Mouse (Mus musculus) neural tube, embryonic 14.5 days (tissue): ENCODE results near the gene Fads2. TPM values are rescaled to one million over a fixed set of nuclear protein-coding genes. Genes with fewer than 3 reads are reported as not detected.

Source experiments
- ATAC-seq: fragments of 200-750 bp; cut with Nextera tagmentation; 2 replicates; pipeline ENCODE4 v1.8.0; 2017; ENCODE audit warnings: low read depth, mild to moderate bottlenecking, moderate TSS enrichment, moderate library complexity
- H3K27ac ChIP-seq: fragments of 300-500 bp; sonication (generic); 2 replicates; pipeline ENCODE4 v1.5.1; 2014; ENCODE audit warnings: low read depth, mild to moderate bottlenecking, control low read depth, low read length, moderate library complexity, mixed read lengths
- H3K27me3 ChIP-seq: fragments of 300-500 bp; sonication (generic); 2 replicates; pipeline ENCODE4 v1.6.1; 2014; ENCODE audit warnings: low read length; ENCODE audit not compliant: control insufficient read depth, insufficient read depth
- H3K36me3 ChIP-seq: fragments of 300-500 bp; sonication (generic); 2 replicates; pipeline ENCODE4 v1.6.1; 2014; ENCODE audit warnings: low read length, mixed read lengths; ENCODE audit not compliant: control insufficient read depth, insufficient read depth
- H3K4me1 ChIP-seq: fragments of 300-500 bp; sonication (generic); 2 replicates; pipeline ENCODE4 v1.6.1; 2014; ENCODE audit warnings: low read length; ENCODE audit not compliant: control insufficient read depth, insufficient read depth
- H3K4me2 ChIP-seq: fragments of 300-500 bp; sonication (generic); 2 replicates; pipeline ENCODE4 v1.6.1; 2014; ENCODE audit warnings: mild to moderate bottlenecking, low read depth, low read length, control low read depth
- H3K4me3 ChIP-seq: fragments of 300-500 bp; sonication (generic); 2 replicates; pipeline ENCODE4 v1.5.1; 2014; ENCODE audit warnings: low read depth, low read length, control low read depth, mixed read lengths
- H3K9ac ChIP-seq: fragments of 300-500 bp; sonication (generic); replicated peaks from 2 replicates; pipeline ENCODE4 v1.6.1; 2014; ENCODE audit warnings: low read depth, mild to moderate bottlenecking, control low read depth, low read length, mixed read lengths
- H3K9me3 ChIP-seq: fragments of 300-500 bp; sonication (generic); 2 replicates; pipeline ENCODE4 v1.6.1; 2016; ENCODE audit warnings: low read length; ENCODE audit not compliant: control insufficient read depth
- WGBS: fragments of 180-500 bp; shearing (Covaris S2); extraction: QIAGEN DNeasy Blood & Tissue Kit; methylation state at CpG from one replicate; pipeline ENCODE4 v1.1.7; 2014; 5-methylcytosine and 5-hydroxymethylcytosine counted together
- polyA plus RNA-seq: library from polyadenylated mRNA; unstranded; fragments of >200 nt; fragmentation: Nextera tagmentation; extraction: Ambion mirVana; gene quantifications from 2 replicates; pipeline ENCODE4 v1.2.1, GENCODE M21; 2014

Fads2 gene
- polyA plus RNA-seq, 1 experiment from 2014 or later = 55.3 TPM

DNA sequence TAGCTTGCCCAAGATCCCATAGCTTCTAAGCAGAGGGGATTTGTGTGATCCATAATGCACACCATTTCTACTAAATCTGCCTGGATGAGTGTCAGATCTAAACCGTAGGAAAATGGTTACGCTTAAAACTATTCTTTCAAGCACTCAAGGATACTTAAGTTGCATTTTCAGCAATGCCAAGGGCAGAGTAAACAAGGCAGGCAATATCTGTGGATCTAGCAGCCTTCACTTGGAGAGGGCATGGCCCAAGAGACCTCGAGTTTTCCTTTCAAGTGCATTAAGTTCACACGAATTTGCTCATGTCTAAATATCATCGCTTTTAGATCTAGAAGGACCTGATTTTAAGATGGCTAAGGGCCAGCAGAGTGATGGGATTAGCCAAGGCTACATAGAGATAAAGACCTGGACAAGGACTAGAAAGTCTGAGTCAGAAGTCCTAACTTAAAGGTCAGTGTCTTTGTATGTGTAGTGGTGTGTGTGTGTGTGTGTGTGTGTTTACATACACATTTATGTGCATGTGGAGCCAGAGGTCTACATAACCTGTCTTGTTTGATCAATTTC, 5.6 kb upstream of the Fads2 start:
- H3K4me2 ChIP-seq = no peak overlapping the region
- H3K27me3 ChIP-seq = no peaks in the 10 kb centered on the region
- H3K9ac ChIP-seq = no peak overlapping the region
- 90% methylated on average over 5 of the region's 5 CpGs for WGBS
- H3K27ac ChIP-seq = no peak overlapping the region
- no peaks in the 10 kb centered on the region for H3K36me3 ChIP-seq
- peaks cover 4% of the 10 kb centered on the region; the same call in 1 of the 2 replicates for H3K4me1 ChIP-seq
- no peaks in the 10 kb centered on the region for H3K9me3 ChIP-seq
- H3K4me3 ChIP-seq = no peak overlapping the region
- ATAC-seq = no peak

DNA sequence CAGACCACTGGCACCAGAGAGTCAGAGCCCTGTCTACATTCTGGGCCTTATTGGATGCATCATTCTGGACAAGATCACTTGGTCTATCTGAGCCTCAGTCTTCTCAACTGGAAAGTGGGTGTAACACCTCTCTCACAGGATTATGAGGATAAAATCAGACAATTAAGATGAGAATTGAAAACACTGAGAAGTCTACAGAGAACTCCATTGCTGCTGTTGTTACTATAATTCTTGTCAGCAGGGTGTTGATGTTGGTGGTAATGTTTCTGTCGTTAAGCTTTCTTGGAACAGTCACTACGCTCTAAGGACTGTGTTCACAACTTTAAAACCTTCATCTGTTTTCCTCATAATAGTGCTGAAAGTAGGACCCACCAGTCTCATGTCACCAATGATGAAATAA, 5.1 kb upstream of the Fads2 start:
- Histone ChIP-seq H3K36me3 (no peaks in the 10 kb centered on the region), H3K9me3 (no peaks in the 10 kb centered on the region), H3K4me3 (no peak overlapping the region), H3K4me1 (peaks cover 4% of the 10 kb centered on the region; the same call in 1 of the 2 replicates), H3K27ac (no peak overlapping the region), H3K9ac (no peak overlapping the region), H3K4me2 (no peak overlapping the region), H3K27me3 (no peaks in the 10 kb centered on the region)
- no peak for ATAC-seq
- WGBS = 84% methylated on average over 2 of the region's 2 CpGs

DNA sequence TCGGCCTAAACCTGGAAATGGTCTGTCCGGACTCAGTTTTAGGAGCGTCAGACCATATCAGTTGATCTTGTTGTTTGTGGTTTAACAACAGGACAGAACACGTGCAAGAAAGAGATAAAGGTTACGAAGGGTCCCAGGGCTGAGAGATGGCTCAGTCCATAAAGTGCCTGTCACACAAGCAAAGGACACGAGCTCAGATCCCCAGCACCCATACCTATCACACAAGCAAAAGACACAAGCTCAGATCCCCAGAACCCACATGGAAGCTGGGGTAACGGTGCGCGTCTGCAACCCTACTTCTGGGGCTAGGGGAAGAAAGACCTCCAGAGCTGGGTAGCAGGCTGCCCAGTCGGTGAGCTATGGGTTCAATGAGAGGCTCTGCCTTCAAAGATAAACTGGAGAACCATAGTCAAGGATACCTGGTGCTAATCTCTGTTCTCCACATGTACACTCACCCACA, 3.5 kb upstream of the Fads2 start:
- H3K27me3 ChIP-seq = no peaks in the 10 kb centered on the region
- 88% methylated on average over 10 of the region's 10 CpGs for WGBS
- H3K36me3 ChIP-seq = no peaks in the 10 kb centered on the region
- no peak for ATAC-seq
- H3K4me1 ChIP-seq = peaks cover 6% of the 10 kb centered on the region; the same call in 1 of the 2 replicates
- H3K4me2 ChIP-seq = no peak overlapping the region
- H3K9me3 ChIP-seq = no peaks in the 10 kb centered on the region
- H3K27ac ChIP-seq = no peak overlapping the region
- no peak overlapping the region for H3K4me3 ChIP-seq
- H3K9ac ChIP-seq = no peak overlapping the region

DNA sequence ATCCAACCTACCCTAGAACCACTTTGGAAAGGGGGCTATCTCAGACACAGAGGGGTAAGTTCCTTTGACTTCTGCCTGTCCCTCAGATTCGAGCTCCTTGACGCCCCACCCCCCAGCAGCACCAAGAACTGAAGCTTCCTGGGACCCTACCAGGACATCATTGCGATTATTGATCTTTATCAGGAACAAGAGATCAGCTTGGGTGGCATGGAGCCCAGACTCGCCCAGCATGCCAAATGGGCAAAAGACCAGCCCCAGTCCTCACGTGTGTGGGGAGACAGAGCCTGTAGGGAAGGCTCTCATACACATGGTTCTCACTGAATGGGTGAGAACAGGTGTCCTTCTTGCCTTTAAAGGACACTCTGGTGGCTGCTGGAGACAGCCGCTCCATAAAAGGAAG, 2.7 kb upstream of the Fads2 start:
- H3K27ac ChIP-seq = no peak overlapping the region
- H3K36me3 ChIP-seq = no peaks in the 10 kb centered on the region
- H3K27me3 ChIP-seq = no peaks in the 10 kb centered on the region
- no peak for ATAC-seq
- WGBS = 89% methylated on average over 6 of the region's 6 CpGs
- no peak overlapping the region for H3K4me3 ChIP-seq
- H3K9me3 ChIP-seq = no peaks in the 10 kb centered on the region
- H3K4me2 ChIP-seq = no peak overlapping the region
- H3K4me1 ChIP-seq = peaks cover 14% of the 10 kb centered on the region
- H3K9ac ChIP-seq = no peak overlapping the region

DNA sequence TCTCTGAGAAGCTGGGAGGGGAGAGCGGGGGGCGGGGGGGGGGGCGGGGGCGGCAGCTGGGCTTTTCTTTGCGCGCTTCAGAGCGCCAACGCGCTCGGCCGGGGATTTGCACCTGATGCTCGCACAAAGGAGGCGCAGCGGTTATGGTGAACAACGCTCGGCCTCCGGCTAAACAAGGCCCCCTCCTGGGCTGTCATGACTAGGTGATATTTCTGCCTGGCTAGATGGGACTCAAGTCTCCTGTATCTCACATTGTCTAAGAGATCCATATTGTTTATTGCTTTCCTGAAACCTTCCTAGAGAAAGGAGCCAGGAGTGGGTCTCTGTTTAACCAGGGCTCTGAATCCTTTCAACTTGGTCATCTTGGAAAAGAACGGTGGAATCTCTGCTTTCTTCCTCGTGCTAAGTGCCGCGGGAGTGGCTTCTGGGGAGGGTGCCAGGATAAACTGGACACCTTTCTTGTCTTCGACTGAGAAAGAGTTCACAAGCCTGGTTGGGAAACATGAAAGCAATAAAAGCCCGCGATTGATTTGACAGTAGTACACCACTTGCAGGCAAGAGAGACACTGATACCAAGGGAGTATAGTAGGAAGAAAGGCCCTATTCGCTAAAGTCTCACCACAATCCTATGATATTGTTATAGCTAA, 631 bp upstream of the Fads2 start:
- Histone ChIP-seq H3K4me1 (peaks cover 35% of the 10 kb centered on the region), H3K4me2 (peak overlapping the region; percentile 91), H3K9me3 (no peaks in the 10 kb centered on the region), H3K27me3 (no peaks in the 10 kb centered on the region), H3K9ac (peak overlapping the region; percentile 71), H3K27ac (peak overlapping the region; percentile 95), H3K4me3 (peak overlapping the region; percentile 82), H3K36me3 (no peaks in the 10 kb centered on the region)
- ATAC-seq = no peak
- 3% methylated on average over 22 of the region's 25 CpGs for WGBS

DNA sequence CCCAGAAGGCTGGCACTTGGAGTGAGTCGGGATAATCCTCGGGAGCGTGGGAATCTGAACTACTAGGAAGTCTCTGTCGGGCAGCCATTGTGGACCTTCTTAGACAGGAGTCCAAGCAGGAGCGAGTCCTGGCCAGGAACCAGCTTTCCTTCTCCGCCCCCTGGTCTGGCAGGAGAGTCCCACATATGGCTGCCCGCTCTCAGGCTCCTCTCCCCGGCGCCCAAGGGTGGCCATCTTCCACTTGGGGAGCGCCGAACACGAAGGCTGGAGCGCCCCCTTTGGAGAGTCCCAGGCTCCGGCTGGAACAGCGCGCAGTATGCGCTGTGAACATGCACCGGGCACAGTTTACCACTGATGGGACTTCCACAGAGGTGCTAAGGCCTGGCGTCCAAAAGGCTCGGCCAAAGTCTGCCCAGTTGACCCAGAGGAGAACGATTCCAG, 895 bp downstream of the Fads2 start:
- peak; percentile 75 for ATAC-seq
- H3K4me2 ChIP-seq = peak overlapping the region; percentile 91
- H3K36me3 ChIP-seq = peaks cover 4% of the 10 kb centered on the region; the same call in 1 of the 2 replicates
- no peaks in the 10 kb centered on the region for H3K9me3 ChIP-seq
- peak overlapping the region; percentile 95 for H3K27ac ChIP-seq
- peak overlapping the region; percentile 82 for H3K4me3 ChIP-seq
- WGBS = 1% methylated on average over 21 of the region's 21 CpGs
- peaks cover 42% of the 10 kb centered on the region for H3K4me1 ChIP-seq
- no peaks in the 10 kb centered on the region for H3K27me3 ChIP-seq
- H3K9ac ChIP-seq = peak overlapping the region; percentile 71

DNA sequence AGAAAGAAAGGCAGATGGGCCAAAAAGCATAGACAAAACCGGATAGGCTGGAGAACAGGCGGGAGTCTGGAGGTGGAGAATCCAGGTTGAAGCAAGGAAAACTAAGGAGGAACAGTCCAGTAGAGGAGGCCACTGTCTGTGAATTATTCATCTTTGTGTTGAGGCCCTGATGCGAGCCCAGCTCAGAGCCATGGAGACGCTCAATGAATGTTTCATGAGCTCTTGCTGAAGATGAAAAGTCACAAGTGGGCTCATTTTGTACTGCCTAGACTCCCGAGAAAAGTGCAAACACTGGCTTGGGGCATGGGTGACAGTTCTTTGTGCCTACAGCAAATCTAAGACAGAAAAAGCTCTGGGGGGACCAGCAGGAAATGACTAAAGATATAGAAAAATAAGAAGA, 3.7 kb downstream of the Fads2 start:
- Histone ChIP-seq H3K27me3 (no peaks in the 10 kb centered on the region), H3K4me2 (peak overlapping the region; percentile 91), H3K36me3 (peaks cover 5% of the 10 kb centered on the region; the same call in 1 of the 2 replicates), H3K9ac (no peak overlapping the region; the same call in 1 of the 2 replicates), H3K9me3 (no peaks in the 10 kb centered on the region), H3K27ac (no peak overlapping the region; the same call in 1 of the 2 replicates), H3K4me3 (peak overlapping the region; percentile 12; the same call in 1 of the 2 replicates), H3K4me1 (peaks cover 53% of the 10 kb centered on the region)
- 30% methylated on average over 5 of the region's 5 CpGs for WGBS
- ATAC-seq = no peak

DNA sequence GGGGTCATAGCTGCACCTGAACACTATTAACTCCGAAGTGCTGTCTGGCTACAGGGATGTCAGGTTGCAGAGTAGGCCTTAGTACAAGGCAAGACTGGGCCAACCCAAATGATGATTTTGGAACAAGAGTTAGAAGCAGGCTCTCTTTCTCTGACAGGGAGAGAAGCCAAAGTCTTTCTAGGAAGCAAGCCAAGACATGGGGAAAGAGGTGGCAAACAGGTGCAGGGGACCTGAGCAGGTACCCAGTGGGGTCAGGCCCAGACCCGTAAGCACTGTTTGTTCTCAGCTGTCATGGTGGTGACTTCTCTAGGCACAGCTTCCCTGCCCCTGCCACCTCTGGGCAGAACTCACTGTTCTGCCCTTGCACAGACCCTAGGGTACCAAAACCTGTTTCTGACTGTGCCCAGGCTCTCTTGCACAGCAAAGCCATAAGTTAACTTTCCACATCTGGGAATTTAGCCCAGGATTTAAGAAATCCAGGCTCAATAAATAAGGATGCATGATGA, 5.1 kb downstream of the Fads2 start:
- no peaks in the 10 kb centered on the region for H3K9me3 ChIP-seq
- H3K27ac ChIP-seq = no peak overlapping the region
- ATAC-seq = no peak
- H3K4me3 ChIP-seq = no peak overlapping the region
- no peak overlapping the region for H3K4me2 ChIP-seq
- H3K4me1 ChIP-seq = peaks cover 49% of the 10 kb centered on the region
- no peak overlapping the region for H3K9ac ChIP-seq
- H3K27me3 ChIP-seq = no peaks in the 10 kb centered on the region
- peaks cover 10% of the 10 kb centered on the region; the same call in 1 of the 2 replicates for H3K36me3 ChIP-seq
- 95% methylated on average over 2 of the region's 2 CpGs for WGBS

DNA sequence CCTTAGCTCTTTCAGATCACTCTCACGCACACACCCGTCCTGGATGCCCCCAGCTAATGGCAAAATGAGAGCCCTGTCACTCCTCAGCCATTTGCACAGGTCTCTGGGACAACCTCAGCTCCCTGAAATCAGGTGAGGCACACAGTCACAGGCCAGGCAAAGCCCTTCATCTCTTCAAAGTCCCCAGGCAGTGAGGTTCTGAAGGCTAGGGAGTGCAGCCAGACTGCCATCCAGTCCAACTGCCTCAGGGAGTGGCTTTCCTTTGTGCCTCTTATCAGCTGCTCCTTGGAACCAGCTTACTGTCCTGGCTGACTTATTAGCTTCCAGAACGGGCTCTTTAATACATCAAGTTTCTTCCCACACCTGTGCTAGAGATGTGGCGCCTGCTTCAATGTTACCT, 6.9 kb downstream of the Fads2 start:
- H3K4me1 ChIP-seq = peaks cover 43% of the 10 kb centered on the region
- WGBS = 74% methylated on average over 4 of the region's 4 CpGs

More for the DNA sequence above, 6.9 kb downstream of the Fads2 start:
- H3K9ac ChIP-seq = no peak overlapping the region
- no peaks in the 10 kb centered on the region for H3K27me3 ChIP-seq
- no peak overlapping the region for H3K27ac ChIP-seq
- no peak overlapping the region for H3K4me2 ChIP-seq
- H3K9me3 ChIP-seq = no peaks in the 10 kb centered on the region
- ATAC-seq = no peak
- no peak overlapping the region for H3K4me3 ChIP-seq
- peaks cover 27% of the 10 kb centered on the region for H3K36me3 ChIP-seq
